Mouse (Mus musculus) brain, adult 2 months (tissue): ENCODE results near the gene Lekr1.

Experiments used
- DNase-seq: peaks from one replicate; pipeline ENCODE4 v3.0.0; 2011; ENCODE audit warnings: low read depth, low spot score

The Lekr1 gene

GRCm38 (mm10) chr3:65656451-65656850 is 9.6 kb upstream of the Lekr1 start:
- DNase-seq: no peak

GRCm38 (mm10) chr3:65656902-65657660 is 8.9 kb upstream of the Lekr1 start:
- no peak for DNase-seq

- peak; percentile 29 for DNase-seq
Observed at GRCm38 (mm10) chr3:65658081-65658612, 7.9 kb upstream of the Lekr1 start.

GRCm38 (mm10) chr3:65658721-65659619 is 7.1 kb upstream of the Lekr1 start:
- peak; percentile 88 for DNase-seq

- peak; percentile 53 for DNase-seq
Observed at GRCm38 (mm10) chr3:65659620-65659932, 6.5 kb upstream of the Lekr1 start.

- DNase-seq: no peak
Observed at GRCm38 (mm10) chr3:65660336-65660735, 5.7 kb upstream of the Lekr1 start.

GRCm38 (mm10) chr3:65661731-65662130 is 4.3 kb upstream of the Lekr1 start:
- no peak for DNase-seq

- DNase-seq: no peak
Observed at GRCm38 (mm10) chr3:65663176-65663575, 2.9 kb upstream of the Lekr1 start.

- no peak for DNase-seq
Observed at GRCm38 (mm10) chr3:65670216-65670615, 4.2 kb downstream of the Lekr1 start.

GRCm38 (mm10) chr3:65673725-65674124 is 7.7 kb downstream of the Lekr1 start:
- no peak for DNase-seq

GRCm38 (mm10) chr3:65680612-65681011 is 14.6 kb downstream of the Lekr1 start:
- no peak for DNase-seq

GRCm38 (mm10) chr3:65689705-65690104 is 23.7 kb downstream of the Lekr1 start:
- DNase-seq: no peak

- DNase-seq: no peak
Observed at GRCm38 (mm10) chr3:65690850-65691249, 24.8 kb downstream of the Lekr1 start.

GRCm38 (mm10) chr3:65699704-65700103 is 33.7 kb downstream of the Lekr1 start:
- DNase-seq: no peak

- no peak for DNase-seq
Observed at GRCm38 (mm10) chr3:65714372-65714771, 48.3 kb downstream of the Lekr1 start.

- DNase-seq: no peak
Observed at GRCm38 (mm10) chr3:65717406-65717805, 51.4 kb downstream of the Lekr1 start.

GRCm38 (mm10) chr3:65722897-65723296 is 56.9 kb downstream of the Lekr1 start:
- no peak for DNase-seq

GRCm38 (mm10) chr3:65723664-65724063 is 57.6 kb downstream of the Lekr1 start:
- DNase-seq: no peak

GRCm38 (mm10) chr3:65737816-65738215 is 71.8 kb downstream of the Lekr1 start:
- DNase-seq: peak; percentile 24

- DNase-seq: no peak
Observed at GRCm38 (mm10) chr3:65744936-65745335, 78.9 kb downstream of the Lekr1 start.

- no peak for DNase-seq
Observed at GRCm38 (mm10) chr3:65764511-65765508, 98.8 kb downstream of the Lekr1 start.
